Mouse (Mus musculus) spleen, adult 2 months (tissue): ENCODE results near the gene Plekhg4.

Experiments
- CTCF ChIP-seq: fragments of 200-500 bp; IDR thresholded peaks from 2 replicates; pipeline ENCODE4 v1.5.1; 2011; ENCODE audit warnings: mild to moderate bottlenecking, inconsistent platforms; ENCODE audit not compliant: insufficient read depth, insufficient read length, insufficient replicate concordance; ENCODE audit errors: extremely low read depth
- POLR2A ChIP-seq: fragments of 200-500 bp; IDR thresholded peaks from 2 replicates; pipeline ENCODE4 v1.6.1; 2011; ENCODE audit warnings: low read depth, low read length, inconsistent platforms

- no peak for TF ChIP-seq CTCF
- no peak for TF ChIP-seq POLR2A
These were observed 16.0 kb downstream of the Plekhg4 start for GRCm38 (mm10) chr8:105389096-105389495.
